Mouse (Mus musculus) C2C12 (cell line): ENCODE results near the gene Lrrn4cl.

Experiments
- CEBPB ChIP-seq: IDR thresholded peaks from one replicate; pipeline ENCODE4 v1.6.1; 2011; ENCODE audit warnings: low read depth, mild to moderate bottlenecking, control low read depth, moderate library complexity
- CTCF ChIP-seq: IDR thresholded peaks from one replicate; pipeline ENCODE4 v1.5.1; 2011; ENCODE audit not compliant: control insufficient read depth, insufficient read depth, insufficient read length
- FOSL1 ChIP-seq: IDR thresholded peaks from one replicate; pipeline ENCODE4 v1.8.0; 2011; ENCODE audit warnings: mild to moderate bottlenecking, low read length; ENCODE audit not compliant: poor library complexity, insufficient read depth, severe bottlenecking
- MYOD1 ChIP-seq: IDR thresholded peaks from one replicate; pipeline ENCODE4 v1.6.1; 2011; ENCODE audit warnings: low read depth; ENCODE audit not compliant: control insufficient read depth, insufficient read length
- MYOG ChIP-seq: IDR thresholded peaks from one replicate; pipeline ENCODE4 v1.6.1; 2011; ENCODE audit not compliant: control insufficient read depth, insufficient read length; ENCODE audit errors: extremely low read depth
- USF1 ChIP-seq: IDR thresholded peaks from one replicate; pipeline ENCODE4 v1.6.1; 2011; ENCODE audit warnings: low read depth, mild to moderate bottlenecking, control low read depth, moderate library complexity

GRCm38 (mm10) chr19:8803879-8804660 is 46.5 kb upstream of the Lrrn4cl start:
- TF ChIP-seq USF1 (no peak), CTCF (no peak), MYOD1 (no peak), FOSL1 (no peak), MYOG (no peak), CEBPB (no peak)
